Mouse (Mus musculus) liver, adult (tissue): ENCODE results near the gene S1pr5.

Source experiments
- GATA4 ChIP-seq: IDR thresholded peaks from 2 replicates; pipeline ENCODE4 v1.6.1; 2014; ENCODE audit warnings: mild to moderate bottlenecking, low read length; ENCODE audit not compliant: insufficient replicate concordance

S1pr5 gene

GRCm38 (mm10) chr9:21244428-21245112 lies 3.7 kb downstream of the S1pr5 start:
- TF ChIP-seq GATA4 = no peak

GRCm38 (mm10) chr9:21243826-21244427 lies 4.3 kb downstream of the S1pr5 start:
- no peak for TF ChIP-seq GATA4

- no peak for TF ChIP-seq GATA4
These were observed 6.9 kb downstream of the S1pr5 start for GRCm38 (mm10) chr9:21241343-21241742.

- no peak for TF ChIP-seq GATA4
These were observed 8.8 kb downstream of the S1pr5 start for GRCm38 (mm10) chr9:21239465-21239848.

GRCm38 (mm10) chr9:21238733-21239464 lies 9.3 kb downstream of the S1pr5 start, which contains the start of gene Keap1:
Keap1 (minus strand) TSS chr9:21239361.
- TF ChIP-seq GATA4 = peak; percentile 4; the same call in 1 of the 2 replicates

GRCm38 (mm10) chr9:21238004-21238732 lies 10.1 kb downstream of the S1pr5 start:
- no peak for TF ChIP-seq GATA4

GRCm38 (mm10) chr9:21237368-21238003 lies 10.8 kb downstream of the S1pr5 start:
- TF ChIP-seq GATA4 = no peak

GRCm38 (mm10) chr9:21236991-21237367 lies 11.3 kb downstream of the S1pr5 start:
- no peak for TF ChIP-seq GATA4

- TF ChIP-seq GATA4 = no peak
These were observed 12.9 kb downstream of the S1pr5 start for GRCm38 (mm10) chr9:21235341-21235740.

GRCm38 (mm10) chr9:21233805-21234204 lies 14.4 kb downstream of the S1pr5 start:
- no peak for TF ChIP-seq GATA4

GRCm38 (mm10) chr9:21233366-21233765 lies 14.9 kb downstream of the S1pr5 start:
- TF ChIP-seq GATA4 = no peak

- TF ChIP-seq GATA4 = no peak
These were observed 15.4 kb downstream of the S1pr5 start for GRCm38 (mm10) chr9:21232867-21233266.

- TF ChIP-seq GATA4 = no peak
These were observed 16.7 kb downstream of the S1pr5 start for GRCm38 (mm10) chr9:21231551-21231950.

- peak; percentile 84; the same call in 1 of the 2 replicates for TF ChIP-seq GATA4
These were observed 20.9 kb downstream of the S1pr5 start for GRCm38 (mm10) chr9:21227342-21227741.

GRCm38 (mm10) chr9:21225415-21225758 lies 22.9 kb downstream of the S1pr5 start:
- no peak for TF ChIP-seq GATA4
